Mouse (Mus musculus) ovary, postnatal 36 days (tissue): ENCODE results near the gene Kif13a.
A peak's percentile ranks its signal among the peaks of the same experiment; 100 is the strongest.

Source experiments
- DNase-seq: peaks from one replicate; pipeline ENCODE4 v3.0.0; 2022; ENCODE audit warnings: low spot score, mixed read lengths

Kif13a gene

DNA sequence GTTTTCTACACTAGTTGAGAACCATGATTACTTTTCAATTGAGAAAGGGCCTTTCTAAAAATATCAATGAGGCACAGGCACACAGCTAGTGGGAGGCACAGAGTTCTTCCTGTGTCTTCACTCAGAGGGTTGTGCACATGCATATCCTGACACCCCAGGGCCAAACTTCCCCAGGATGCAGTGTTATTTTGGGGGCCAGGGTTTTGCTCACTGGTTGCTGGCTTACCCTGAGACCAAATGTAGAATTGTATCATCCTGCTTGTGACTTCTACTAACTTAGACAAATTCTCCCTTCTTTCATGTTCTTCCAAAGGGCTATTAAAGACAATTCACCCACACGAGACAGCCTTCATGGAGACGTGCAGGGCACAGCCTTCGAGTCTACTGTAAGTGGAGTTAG lies 45.7 kb downstream of the Kif13a start:
- no peak for DNase-seq

DNA sequence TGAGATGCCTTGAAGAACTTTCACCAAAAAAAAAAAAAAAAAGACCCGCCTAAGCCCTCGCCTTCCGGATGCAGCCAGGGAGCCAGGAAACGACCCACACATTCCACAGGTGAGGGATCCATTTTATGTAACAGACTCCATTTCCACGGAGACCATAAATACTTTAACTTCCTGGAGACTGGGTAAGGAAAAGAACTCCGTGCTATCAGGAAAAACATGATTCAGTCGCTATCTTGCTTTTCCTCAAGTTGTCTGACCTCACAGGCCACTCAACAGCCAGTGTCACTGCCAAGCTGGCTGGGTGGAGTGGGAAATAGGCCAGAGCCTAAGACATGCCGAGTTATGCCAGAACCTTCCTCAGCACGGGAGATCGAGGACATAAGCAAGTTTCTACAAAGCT lies 46.3 kb downstream of the Kif13a start:
- DNase-seq = peak; percentile 44

DNA sequence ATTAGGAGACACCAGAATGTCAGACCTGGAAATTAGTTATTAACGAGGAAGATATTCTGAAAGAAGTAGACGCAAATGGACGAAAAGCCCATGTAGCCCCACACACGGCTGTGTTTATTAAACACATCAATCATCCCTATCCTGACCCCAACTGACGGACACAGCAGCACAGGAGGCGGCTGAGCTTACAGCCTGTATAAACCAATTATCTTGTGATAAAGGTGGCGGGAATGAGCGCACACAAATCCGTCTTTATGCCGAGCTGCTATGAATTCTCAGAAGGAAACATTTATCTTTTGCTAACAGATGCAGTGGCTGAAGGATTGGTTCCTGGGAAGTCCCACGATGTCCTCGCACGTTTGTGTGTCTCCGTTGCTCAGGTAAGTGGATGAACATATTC lies 48.9 kb downstream of the Kif13a start:
- no peak for DNase-seq

DNA sequence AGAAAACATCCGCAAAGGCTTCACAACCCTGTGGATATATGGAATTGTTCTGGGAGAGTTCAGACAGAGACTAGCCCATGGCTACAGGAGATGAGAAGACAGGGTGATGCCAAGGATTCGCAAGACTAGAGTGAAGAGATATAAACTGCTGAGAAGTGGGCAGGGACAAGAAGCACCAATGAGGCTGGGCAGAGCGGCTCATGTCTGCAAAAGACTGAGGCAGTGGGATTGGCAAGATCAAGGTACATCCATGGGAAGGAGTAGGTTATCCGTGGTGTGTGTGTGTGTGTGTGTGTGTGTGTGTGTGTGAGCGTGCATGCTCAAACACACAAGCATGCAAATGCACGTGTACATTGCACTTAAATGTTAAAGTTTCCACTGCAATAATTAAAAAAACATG lies 49.4 kb downstream of the Kif13a start:
- no peak for DNase-seq

DNA sequence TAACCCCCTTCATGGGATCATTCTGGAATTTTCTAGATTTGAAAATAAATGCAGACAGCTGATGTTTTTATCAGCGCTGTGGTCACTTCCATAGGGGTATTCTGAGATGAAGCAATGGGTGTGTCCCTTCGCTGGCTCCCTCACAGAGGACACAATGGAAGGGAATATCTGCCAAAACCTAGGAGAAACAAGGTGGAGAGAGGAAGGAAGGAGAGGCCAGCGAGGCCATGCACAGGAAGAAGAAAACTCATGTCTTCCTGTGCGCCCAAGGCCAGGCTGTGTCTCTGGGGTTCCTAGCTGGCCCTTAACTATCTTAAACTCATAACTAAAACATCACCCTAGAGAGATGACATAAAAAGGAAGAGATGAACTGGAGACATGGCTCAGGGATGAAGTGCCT lies 52.6 kb downstream of the Kif13a start:
- no peak for DNase-seq

DNA sequence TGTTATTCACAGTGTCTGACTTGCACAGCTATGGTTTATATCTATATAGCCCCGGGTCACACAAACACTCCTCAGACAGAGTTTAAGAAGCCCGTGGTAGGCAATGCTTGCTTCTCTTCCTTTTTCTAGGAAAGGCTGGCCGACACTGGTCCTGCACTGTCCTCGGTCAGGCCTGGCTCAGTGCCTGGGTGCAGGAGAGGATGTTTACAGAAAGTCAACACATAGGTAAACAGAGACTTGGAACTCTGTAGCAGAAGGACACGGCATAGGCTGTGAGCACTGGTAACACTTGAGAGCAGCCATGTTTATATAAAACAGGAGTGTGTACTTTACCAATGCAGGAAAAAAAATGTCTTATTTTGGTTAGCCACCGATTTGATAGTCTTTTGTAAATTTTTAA lies 54.3 kb downstream of the Kif13a start:
- DNase-seq = no peak

DNA sequence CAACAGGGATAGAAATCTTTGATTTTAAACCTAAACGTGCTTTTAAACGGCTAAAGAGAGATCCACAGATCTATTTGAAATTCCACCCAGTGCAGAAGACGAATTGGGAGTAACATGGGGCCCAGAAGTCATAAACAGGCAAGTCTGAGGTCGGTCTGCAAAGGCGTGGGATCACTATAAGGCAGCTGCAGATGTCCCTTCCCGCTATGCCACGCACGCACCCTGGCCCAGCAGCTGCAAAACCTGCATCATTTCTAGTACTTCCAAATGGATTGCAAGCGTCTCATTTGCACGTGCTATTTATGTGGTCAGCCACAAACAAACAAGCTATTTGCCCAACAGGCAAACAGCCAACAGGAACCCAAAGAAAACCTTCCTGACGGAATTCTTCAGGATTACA lies 56.9 kb downstream of the Kif13a start:
- DNase-seq = no peak

DNA sequence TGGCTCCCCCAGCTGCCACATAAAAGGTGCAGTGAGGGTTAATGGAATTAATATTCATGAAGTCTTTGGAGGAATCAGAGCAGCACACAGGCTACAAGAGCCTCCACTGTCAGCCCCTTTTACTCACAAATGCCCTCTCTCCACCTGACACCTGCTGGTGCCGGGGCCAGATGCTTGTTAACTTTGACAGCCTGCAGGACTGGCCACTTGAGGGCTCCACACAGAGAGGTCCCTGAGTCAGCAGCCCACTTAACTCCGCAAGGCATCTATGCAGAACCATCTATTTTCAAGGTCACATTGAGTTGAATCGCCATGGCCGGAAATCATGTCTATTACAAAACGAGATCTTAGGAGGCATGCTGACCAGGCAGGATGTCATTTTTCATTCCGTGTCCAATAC lies 57.5 kb downstream of the Kif13a start:
- DNase-seq = no peak

DNA sequence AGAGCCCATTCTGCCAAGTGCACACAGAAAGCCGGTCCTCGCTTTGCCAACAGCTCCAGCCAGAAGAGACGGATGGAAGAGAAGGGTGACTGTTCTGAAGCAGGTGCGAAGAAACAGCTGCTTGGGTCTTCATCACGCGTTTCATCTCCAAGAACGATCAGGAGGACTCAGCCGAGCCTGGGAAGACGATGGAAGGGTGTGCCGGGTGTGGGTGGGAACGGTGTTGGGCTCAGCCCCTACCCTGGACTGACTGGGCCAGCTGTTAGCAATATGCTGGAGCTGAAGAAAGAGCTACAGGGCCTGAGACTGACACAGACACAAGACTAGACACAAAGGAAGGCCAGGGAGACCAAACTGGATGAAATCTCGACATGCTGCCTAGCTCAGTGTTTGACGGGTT lies 60.2 kb downstream of the Kif13a start:
- no peak for DNase-seq

DNA sequence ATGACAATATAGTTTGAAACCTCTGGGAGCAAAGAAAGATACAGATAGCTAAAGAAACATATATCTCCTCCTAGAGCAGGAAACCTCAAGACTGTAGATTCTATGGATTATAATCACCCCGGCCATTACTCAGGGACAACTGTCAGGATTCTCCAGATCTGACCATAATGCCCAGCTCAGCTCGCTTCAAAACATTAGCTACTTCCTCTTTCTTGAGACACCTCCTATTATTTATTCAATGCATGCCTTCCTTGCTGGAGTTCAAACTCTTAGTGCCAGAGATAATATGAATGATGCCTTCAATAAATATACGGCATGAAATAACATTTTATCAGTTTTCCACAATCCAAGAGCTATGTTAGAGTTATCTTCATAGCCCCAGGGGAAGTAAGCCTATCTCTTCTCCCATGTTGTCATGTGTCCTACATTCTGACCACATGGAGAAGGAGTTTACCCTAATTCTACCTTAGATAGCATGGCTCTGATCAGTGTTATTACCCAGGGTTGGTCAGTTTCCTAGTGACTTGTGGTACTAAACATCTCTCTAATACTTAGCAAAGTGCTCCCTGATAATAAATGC lies 66.4 kb downstream of the Kif13a start:
- no peak for DNase-seq

DNA sequence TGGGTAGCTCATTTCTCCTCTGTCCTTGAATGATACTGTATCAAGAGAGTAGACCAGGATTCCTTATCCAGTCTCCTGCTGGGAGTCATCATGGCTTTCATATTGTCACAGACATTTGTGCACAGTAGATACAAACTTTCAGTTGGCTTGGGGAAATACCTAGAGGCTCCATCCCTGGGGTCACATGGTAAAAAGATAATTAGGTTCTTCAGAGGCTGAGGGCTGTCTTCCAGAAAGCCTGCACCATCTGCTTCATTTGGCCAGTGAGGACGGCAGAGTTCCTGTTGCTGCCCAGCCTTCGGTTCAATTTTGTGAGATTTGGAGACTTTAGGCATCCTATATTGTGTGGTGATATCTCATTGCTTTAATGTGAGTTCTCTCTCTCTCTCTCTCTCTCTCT lies 69.8 kb downstream of the Kif13a start:
- DNase-seq = no peak

DNA sequence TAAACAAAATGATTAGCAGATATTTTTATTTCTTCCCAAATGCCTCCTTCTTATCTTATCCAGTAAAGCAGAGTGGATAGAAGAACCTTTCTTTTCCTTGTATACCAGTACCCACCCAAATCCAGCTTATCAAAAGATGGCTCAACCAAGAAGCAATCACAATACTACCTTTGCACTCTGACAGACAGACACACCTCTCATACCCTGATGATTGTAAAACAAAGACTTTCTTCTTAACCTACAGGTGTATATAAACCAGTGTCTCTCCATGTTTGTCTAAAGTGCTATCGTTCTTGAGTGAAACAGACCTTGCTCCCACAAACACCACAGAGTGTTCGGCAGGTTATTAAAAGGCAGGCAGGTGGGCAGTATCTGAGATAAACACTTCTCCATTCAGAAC lies 70.5 kb downstream of the Kif13a start:
- DNase-seq = no peak

DNA sequence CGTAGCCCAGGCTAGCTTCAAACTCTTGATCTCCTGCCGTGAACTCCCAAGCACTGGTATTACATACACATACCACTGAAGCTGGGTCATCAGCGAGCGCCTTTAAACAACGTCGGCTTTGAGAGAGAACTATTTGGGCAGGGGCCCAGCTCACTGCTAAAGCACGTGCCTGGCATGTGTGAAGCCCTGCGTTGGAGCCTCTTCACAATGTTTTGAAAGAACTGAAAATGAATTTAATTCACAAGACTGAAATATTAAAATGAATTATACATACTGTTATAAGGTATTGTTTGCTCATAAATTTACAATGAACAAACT lies 70.9 kb downstream of the Kif13a start:
- DNase-seq = no peak

DNA sequence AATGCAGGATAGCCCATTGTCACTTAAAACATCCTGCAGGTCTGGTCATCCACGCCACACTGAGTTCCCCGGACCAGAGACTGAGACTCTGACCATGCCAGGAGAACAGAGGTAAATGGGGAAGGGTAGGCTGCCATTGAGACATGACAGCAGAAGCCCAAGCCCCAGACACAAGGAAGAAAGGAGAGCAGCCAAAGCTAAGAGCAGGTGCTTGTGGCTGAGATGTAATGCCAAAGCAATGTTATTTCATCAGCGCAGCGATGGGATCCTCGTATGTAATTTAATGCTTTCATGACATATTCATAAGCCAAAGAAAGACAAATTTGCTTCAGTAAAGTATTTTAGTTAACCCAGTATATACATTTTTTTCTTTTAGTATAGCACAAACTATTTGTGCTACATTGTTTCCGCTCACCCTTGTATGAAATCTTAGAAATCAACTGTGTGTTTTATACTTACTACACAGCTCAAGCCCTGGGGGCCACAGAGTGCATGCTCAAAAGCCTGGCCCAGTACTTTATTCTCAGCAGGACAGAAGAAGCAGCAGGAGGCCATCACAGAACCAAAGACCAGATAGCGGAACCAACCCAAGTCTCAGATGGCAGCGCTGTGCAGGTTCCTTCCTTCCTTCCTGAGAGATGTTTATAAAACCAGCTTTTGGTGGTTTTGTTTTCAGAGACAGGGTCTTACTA lies 71.4 kb downstream of the Kif13a start:
- no peak for DNase-seq

DNA sequence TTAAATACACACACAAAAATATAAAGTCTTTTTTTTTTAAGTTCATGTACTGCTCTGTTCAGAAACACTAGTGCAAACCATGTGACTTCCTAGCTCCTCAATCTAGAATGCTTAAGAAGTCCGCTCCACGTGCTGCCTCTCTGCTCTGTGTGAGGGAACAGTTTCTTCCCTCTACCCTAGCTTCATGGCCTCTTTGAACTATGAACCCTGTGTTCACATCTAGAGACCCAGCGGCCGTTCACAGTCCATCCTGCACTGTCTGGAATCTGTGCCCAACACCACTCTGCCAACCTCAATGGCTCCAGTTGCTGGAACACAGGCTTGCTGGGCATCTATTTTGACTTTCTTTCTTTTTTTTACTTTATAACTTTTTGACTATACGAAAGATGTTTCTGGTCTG lies 75.2 kb downstream of the Kif13a start:
- DNase-seq = no peak

DNA sequence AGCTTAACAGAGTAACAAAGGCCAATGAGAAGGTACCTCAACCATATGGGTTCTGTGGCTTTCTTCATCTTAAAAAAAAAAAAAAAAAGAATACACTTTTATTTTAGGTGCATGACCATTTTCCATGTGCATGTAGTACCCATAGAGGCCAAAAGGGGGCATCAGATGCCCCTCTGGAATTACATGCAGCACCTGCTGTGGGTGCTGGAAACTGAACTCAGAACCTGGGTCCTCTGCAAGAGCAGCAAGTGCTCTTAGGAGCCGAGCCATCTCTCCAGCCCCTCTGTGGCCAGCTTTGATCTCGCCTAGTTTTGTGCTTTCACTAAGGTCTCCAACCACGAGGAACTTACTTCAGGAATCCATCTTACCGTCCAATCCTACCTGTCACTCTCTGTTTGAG lies 77.2 kb downstream of the Kif13a start:
- no peak for DNase-seq

DNA sequence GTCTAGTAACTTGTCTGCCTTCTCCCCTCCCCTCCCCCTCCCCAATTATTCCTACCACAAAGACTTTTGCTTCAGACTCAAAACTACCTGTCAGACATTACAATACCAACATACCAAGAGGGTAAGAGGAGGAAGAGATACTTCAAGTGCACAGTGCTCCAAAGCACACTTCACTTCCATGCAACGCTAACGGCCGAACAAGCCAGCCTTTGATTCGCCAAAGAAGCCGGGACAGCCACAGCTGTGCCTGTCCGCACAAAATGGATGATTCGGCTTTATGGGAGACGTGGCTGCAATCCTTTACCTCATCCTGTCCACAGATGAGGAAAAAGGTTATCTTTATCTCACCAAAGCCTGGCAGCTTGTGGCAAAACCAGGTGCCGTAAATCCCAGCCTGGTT lies 84.2 kb downstream of the Kif13a start:
- DNase-seq = no peak

DNA sequence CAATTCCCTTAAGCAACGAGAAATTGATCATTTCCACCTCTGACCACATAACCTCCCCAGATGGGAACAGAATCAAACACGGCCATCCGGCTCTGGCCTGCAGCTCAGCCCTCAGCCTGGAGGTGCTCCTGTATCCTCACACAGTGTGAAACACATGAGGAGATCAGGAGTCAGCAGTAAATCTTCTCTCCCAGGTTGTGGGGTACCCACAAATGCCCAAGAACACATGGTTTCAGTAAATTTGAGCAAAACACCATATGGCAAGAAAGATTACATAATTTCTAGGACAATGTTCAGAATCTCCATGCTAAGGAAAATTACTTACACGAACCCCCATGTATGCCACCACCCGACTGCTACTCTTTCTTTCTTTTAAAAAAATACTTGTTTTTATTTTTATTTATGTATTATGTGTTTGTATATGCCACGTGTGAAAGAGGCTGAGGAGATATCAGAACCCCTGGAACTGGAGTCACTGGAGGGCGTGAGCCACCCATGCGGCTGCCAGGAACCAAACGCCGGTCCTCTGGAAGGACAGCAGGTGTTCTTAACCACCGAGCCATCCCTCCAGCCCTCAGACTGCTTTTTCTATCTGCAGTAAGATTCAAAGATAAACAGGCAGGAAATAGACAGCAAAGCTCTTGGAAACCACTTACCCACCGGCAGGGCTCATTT lies 85.0 kb downstream of the Kif13a start:
- DNase-seq = no peak

DNA sequence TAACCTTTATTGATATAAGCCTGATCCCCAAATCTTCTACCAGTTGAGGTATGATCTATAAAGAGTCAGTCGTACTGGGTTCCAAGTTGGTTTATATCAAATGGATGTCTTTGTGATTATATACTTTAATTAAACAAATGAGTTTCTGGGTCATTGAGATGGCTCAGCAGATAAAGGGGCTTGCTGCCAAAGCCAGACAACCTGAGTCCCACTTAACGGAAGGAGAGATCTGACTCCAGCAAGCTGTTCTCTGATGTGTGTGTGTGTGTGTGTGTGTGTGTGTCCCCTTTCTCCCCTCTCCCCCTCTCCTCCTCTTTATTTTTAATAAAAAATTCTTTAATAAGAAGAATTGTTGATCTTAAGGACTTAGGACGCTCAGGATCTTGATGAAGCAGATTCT lies 86.0 kb downstream of the Kif13a start:
- no peak for DNase-seq

DNA sequence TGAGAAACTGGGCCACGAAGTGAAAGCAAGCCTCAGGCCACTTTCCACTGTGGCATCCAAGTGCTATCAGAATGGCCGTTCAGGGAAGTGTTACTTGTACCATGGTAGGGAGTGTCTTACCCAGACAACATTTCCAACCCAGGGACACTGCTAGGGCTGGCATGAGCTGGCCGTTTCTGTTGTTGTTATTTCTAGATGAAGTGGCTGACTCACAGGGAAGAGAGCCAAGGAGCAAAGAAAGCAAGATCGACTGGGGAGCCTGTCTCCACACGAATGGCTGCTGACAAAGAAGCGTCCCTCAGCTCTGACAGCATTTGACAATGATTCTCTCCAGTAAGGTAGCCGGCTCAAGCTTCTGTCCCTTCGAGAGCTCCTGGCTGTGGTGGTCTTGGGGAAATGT lies 87.5 kb downstream of the Kif13a start:
- no peak for DNase-seq

DNA sequence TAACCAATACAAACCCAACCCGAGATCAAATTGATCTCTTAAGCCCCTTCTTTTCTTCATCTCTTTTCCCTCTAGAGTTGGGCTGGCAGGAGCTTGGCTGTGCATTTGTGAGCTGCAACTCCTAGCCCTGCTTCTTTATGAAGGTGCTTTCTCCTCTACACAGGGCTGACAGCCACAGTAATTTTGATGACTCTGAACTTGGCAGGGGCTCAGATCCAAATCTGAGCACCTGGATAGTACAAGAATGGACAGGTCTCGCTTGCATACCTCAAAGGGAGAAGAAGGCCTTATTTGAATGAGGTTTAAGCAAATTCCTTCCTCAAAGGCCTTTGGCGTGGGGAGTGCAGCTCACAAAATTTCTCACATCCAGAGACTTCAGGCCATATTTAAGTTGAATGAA lies 88.0 kb downstream of the Kif13a start:
- no peak for DNase-seq

DNA sequence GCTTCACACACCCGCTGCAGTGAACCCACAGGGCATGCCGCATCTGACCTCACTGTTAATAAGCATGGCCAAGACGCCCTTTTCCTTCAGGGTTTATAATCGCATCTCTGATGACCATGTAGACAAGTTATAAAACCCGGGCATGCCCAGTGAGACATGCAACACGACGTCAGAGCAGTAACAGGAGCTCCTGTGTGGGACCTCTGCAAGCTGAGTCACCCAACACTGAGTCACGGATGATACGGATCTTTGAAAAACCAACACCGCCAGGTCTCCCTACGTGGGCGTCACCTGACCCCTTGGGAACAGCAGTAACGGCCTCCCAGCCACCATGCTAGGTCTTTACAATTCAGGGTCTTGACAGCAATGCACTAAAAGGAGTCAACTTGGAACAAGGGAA lies 89.0 kb downstream of the Kif13a start:
- no peak for DNase-seq

DNA sequence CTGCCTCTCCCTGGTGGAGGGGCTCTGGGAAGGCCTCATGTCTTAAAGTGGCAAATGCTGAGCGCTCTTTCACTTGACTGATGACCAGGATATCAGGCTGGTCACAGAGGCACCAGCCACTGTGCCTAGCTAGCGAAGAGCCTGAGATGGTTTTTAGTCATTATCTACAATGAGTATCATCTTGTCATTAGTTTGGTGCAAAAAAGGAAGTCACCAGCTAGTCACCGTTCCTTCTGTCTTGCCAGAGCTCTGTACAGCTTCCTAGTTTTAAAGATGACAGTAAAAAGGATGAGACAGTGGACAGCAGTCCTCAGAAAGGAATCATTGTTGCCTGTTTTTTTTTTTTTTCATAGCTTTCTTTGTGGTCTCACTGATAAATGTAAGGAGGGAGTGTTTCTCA lies 90.4 kb downstream of the Kif13a start:
- DNase-seq = no peak

DNA sequence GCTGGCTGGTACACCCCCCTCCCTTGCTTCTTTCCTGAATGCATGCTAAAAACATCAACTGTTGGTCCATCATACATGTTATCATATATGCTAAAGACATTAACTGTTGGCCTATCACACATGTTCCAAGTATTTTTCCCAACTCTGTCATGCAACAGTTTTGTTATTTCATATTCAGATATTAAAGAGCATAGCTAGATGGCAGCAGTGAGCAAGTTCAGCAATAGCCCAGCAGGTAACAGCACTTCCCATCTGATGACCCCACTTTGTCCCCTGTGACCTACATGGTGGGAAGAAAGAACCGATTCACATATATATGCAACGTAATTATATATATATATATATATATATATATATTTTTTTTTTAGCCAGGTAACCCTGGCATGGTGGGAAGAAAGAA lies 91.1 kb downstream of the Kif13a start:
- no peak for DNase-seq
